Mouse (Mus musculus) myocyte (in vitro differentiated cells): ENCODE data around the gene Fndc10.

Experiments
- CEBPB ChIP-seq: IDR thresholded peaks from 2 replicates; pipeline ENCODE4 v1.6.1; 2011; ENCODE audit warnings: mild to moderate bottlenecking, moderate library complexity; ENCODE audit not compliant: poor library complexity, insufficient read depth, severe bottlenecking
- E2F4 ChIP-seq: IDR thresholded peaks from one replicate; pipeline ENCODE4 v1.6.1; 2011; ENCODE audit warnings: mild to moderate bottlenecking, control low read depth, moderate library complexity; ENCODE audit not compliant: insufficient read depth
- MAX ChIP-seq: IDR thresholded peaks from one replicate; pipeline ENCODE4 v1.6.1; 2011; ENCODE audit warnings: low read depth, mild to moderate bottlenecking, control low read depth
- MYOG ChIP-seq, 3 experiments: IDR thresholded peaks; one replicate each; pipeline ENCODE4 v1.6.1; 2011; ENCODE audit warnings: control low read depth in 2 of 3, low read depth in 2 of 3, mild to moderate bottlenecking in 2 of 3; ENCODE audit not compliant: insufficient read length in 2 of 3, control insufficient read depth in 1 of 3, insufficient read depth in 1 of 3
- POLR2A ChIP-seq: IDR thresholded peaks from one replicate; pipeline ENCODE4 v1.6.1; 2011; ENCODE audit warnings: low read depth, mild to moderate bottlenecking, control low read depth, moderate library complexity; ENCODE audit not compliant: insufficient read length
- REST ChIP-seq: IDR thresholded peaks from one replicate; pipeline ENCODE4 v1.6.1; 2011; ENCODE audit warnings: mild to moderate bottlenecking, control low read depth, moderate library complexity; ENCODE audit not compliant: insufficient read depth, insufficient read length
- TCF3 ChIP-seq: IDR thresholded peaks from one replicate; pipeline ENCODE4 v1.6.1; 2011; ENCODE audit warnings: low read depth, control low read depth; ENCODE audit not compliant: insufficient read length

DNA sequence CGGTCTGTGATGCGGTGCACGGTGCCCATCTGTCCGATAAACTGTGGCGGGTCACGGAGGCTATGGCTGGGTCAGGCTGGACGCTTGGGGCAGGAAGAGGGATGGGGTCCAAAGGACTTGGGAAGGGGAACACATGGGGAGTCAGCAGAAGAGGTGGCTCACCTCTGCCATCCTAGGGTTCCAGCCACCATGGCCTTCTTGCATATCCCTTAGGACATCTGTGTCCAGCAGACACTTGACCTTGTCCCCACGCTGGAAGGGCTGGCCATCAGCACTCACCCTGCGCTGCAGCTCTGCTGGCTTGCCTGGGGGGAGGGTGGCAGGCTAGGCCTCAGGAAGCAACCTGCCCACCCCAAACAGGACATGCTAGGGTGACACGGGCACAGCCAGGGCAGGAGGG, 35.2 kb upstream of the Fndc10 start:
- TF ChIP-seq POLR2A (no peak), MAX (no peak), MYOG (IDR thresholded peaks at IDR 0.05; ENCODE audit: control insufficient read depth in 1 of 3, insufficient read depth in 1 of 3, insufficient read length in 2 of 3, low read depth in 2 of 3) (no peak), E2F4 (no peak), REST (no peak), CEBPB (no peak), TCF3 (no peak)
